Mouse (Mus musculus) embryonic fibroblast, embryonic 13.5 days (primary cell): ENCODE measurements around the gene Nlrc5.
A peak's percentile ranks its signal among the peaks of the same experiment; 100 is the strongest.

ENCODE experiments used
- CTCF ChIP-seq: IDR thresholded peaks from 2 replicates; pipeline ENCODE4 v1.5.1; 2011; ENCODE audit warnings: mild to moderate bottlenecking, control low read depth, low read length, moderate library complexity, borderline replicate concordance; ENCODE audit not compliant: insufficient read depth
- POLR2A ChIP-seq: IDR thresholded peaks from 2 replicates; pipeline ENCODE4 v1.6.1; 2011; ENCODE audit warnings: low read depth, mild to moderate bottlenecking, control low read depth, low read length, moderate library complexity

- TF ChIP-seq CTCF (peak; percentile 48; the same call in 1 of the 2 replicates), POLR2A (no peak)
These were observed 94.1 kb downstream of the Nlrc5 start for GRCm38 (mm10) chr8:94528245-94528644.
